Mouse (Mus musculus) heart, postnatal 0 days (tissue): Measurements from ENCODE around the gene 1110002E22Rik.

ENCODE experiments used
- CTCF ChIP-seq: IDR thresholded peaks from 2 replicates; pipeline ENCODE4 v1.5.1; 2016; ENCODE audit warnings: antibody characterized with exemption, control low read depth, low read depth
- EP300 ChIP-seq: IDR thresholded peaks from 2 replicates; pipeline ENCODE4 v1.6.1; 2016; ENCODE audit warnings: antibody characterized with exemption, low read depth

DNA sequence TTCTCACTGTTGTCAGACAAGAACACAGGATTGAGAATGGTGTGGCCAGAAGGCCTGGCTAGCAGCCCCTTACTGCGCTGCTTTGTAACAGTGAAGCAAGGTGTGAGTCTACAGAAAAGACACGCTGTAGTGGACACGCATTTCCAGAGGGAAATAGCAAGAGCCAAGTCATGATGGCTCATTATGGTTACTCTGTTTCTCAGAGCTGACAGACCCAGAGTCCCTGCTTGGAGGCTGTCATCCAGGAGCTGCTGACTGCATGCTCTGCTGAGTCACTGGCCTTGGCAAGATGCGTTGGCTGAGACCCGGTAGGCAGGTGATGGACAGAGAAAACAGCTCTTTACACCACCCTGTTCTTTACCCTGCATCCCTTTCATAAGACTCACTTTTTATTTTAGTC lies 35.5 kb upstream of the 1110002E22Rik start:
- TF ChIP-seq CTCF = no peak
- no peak for TF ChIP-seq EP300
